11 mouse cellular contexts compared by ENCODE assay signal in the genomic region with DNA sequence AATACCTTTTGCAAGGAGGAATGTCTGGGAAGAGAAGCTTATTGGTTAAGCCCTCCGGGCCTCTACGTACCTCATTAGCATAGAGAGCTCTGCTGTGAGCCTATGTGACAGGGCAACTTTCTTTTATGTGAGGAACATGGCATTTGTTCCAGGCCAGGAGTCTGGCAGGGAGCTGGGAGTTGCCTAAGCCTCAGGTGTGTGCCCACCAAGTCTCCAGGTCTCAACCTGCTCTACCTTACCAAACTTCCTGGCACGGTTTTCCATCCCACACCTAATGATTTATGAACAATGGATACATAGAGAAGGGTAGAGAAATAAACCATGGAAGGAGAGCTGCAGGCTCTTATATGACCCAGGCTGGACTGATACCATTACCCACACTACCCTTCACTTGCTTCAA.
"Had no signal": no experiment of that assay in that cellular context is flagged by ENCODE, and none has a peak within 500 bp of the region (broad histone marks: within the 10 kb centered on the region; RNA-seq: fewer than 3 reads in every experiment).

No protein-coding gene starts in this region.

- DNase-seq: retina, postnatal 1 day; right cerebral cortex, adult 18-20 months; right cerebral cortex, postnatal 14 days; right cerebral cortex, postnatal 25 days; right cerebral cortex, postnatal 4 days; spleen, adult 18-20 months; thymus, adult 18-20 months; thymus, adult 2 months; thymus, postnatal 14 days; thymus, postnatal 36 days; thymus, postnatal 4 days had no signal
